Mouse (Mus musculus): ENCODE results near the gene Fam3b. TPM values are rescaled to one million over a fixed set of nuclear protein-coding genes. Genes with fewer than 3 reads are reported as not detected.

Gene Fam3b
- polyA plus RNA-seq, 1 experiment from 2014 or later: not detected

DNA sequence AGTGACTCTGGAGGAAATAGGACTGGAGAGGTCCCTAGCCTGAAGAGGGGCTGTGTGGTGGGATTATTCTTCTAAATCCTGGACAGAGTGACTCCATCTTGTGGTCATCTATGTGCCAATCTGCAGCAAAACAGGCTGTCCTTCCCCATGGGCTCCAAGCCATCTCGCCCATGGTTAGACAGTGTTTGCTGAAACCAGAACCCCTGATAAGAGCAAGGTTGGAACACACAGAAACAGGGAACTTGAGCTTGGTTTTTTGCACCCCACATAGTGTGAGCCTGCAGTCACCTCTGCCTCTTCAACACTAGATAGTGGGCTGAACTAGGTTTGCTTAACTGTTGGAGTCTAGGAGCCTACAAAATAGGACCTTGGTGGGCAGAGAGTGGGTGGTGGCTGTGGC lies 38.1 kb downstream of the Fam3b start:
- ATAC-seq (ENCODE audit: low FRiP score): no peak
- WGBS: 88% methylated on average over 1 of the region's 1 CpGs
- no peak overlapping the region for H3K4me2 ChIP-seq

DNA sequence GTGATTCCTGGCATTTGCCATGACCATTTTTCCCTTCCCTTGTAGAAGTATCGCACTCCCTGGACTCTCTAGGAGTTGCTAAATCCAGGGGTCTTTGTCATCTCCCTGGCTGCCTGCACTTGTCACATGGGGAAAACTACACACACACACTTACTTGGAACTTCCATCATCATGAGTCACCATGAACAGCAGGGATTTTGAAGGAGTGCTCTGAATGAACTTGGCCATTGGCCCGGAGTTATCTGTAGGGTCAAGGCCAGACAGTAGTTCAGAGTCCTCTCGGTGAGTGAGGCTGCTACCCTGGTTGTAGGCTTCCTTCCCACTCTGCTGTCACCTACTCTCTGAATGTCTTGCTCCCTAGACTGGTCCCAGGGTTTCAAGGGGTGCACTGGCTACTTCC lies 39.0 kb downstream of the Fam3b start:
- Histone ChIP-seq H3K36me3 (no peaks in the 10 kb centered on the region), H3K4me3 (replicated peaks) (no peak overlapping the region), H3K9ac (replicated peaks) (no peak overlapping the region), H3K4me1 (no peaks in the 10 kb centered on the region), H3K4me2 (no peak overlapping the region), H3K9me3 (replicated peaks) (no peaks in the 10 kb centered on the region), H3K27me3 (replicated peaks) (no peaks in the 10 kb centered on the region), H3K27ac (replicated peaks) (no peak overlapping the region)
- no peak for ATAC-seq (ENCODE audit: low FRiP score)
- 93% methylated on average over 3 of the region's 3 CpGs for WGBS

More for the DNA sequence above, 38.1 kb downstream of the Fam3b start:
- Histone ChIP-seq H3K9ac (replicated peaks) (no peak overlapping the region), H3K27ac (replicated peaks) (no peak overlapping the region), H3K4me3 (replicated peaks) (no peak overlapping the region), H3K9me3 (replicated peaks) (no peaks in the 10 kb centered on the region), H3K27me3 (replicated peaks) (no peaks in the 10 kb centered on the region), H3K36me3 (no peaks in the 10 kb centered on the region), H3K4me1 (no peaks in the 10 kb centered on the region)

DNA sequence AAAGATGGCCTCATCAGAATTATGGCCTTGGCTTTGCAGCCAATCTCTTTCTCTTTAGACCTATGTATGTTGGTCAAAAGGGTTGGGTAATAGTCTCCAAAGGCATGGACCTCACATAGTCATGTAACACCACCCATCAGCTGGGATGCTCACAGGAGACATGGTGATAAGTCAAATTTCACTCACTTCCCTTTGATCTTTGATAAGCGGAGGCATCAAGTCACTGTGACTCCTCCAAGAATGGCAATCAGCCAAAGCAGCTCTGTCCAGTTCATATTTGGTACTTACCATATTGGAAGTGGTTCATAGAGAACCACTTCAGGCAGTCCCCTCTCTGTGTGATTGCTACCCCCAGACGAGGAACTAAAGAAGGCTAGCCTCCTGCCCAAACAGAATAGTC lies 39.9 kb downstream of the Fam3b start:
- H3K4me2 ChIP-seq: no peak overlapping the region
- no peak overlapping the region for H3K27ac ChIP-seq (replicated peaks)
- no peaks in the 10 kb centered on the region for H3K27me3 ChIP-seq (replicated peaks)
- H3K4me1 ChIP-seq: no peaks in the 10 kb centered on the region
- WGBS: 84% methylated on average over 2 of the region's 2 CpGs
- H3K9me3 ChIP-seq (replicated peaks): no peaks in the 10 kb centered on the region
- no peaks in the 10 kb centered on the region for H3K36me3 ChIP-seq
- H3K9ac ChIP-seq (replicated peaks): no peak overlapping the region
- ATAC-seq (ENCODE audit: low FRiP score): no peak
- H3K4me3 ChIP-seq (replicated peaks): no peak overlapping the region

DNA sequence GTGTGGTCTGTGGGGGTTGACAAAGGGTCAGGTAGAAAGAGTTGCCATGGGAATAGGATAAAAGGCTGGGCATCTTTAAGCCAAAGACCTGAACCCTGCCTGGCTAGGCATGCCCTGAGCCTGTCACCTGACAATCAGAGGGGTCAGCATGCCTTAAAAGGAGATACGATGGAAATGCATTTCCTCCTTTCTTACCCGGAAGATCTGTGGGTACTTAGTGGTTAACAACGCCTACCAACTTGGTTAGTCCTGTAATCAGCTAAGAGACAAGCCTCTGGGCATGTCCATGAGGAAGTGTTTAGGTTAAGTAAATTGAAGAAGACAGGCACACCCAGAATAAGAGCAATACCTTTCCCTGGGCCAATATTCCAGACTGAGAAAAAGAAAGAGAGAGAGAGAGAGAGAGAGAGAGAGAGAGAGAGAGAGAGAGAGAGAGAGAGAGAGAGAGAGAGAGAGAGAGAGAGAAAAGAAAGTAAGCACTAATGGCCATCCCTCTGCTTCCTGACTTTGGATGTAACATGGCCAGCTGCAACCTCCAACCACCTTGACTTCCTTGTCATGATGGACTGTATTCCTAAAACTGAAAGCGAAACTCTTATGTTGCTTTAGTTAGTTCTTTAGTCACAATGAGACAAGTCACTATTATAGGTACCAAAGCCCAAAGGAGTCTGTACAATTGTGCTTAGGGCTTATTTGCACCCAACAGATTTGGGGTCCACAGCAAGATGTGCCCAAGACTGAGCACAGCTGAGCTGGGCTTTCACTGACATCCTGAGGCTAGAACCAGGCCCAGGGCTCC lies 46.4 kb downstream of the Fam3b start:
- Histone ChIP-seq H3K9me3 (replicated peaks) (no peaks in the 10 kb centered on the region), H3K27me3 (replicated peaks) (no peaks in the 10 kb centered on the region), H3K9ac (replicated peaks) (no peak overlapping the region), H3K4me2 (no peak overlapping the region), H3K4me1 (no peaks in the 10 kb centered on the region), H3K27ac (replicated peaks) (no peak overlapping the region), H3K36me3 (no peaks in the 10 kb centered on the region), H3K4me3 (replicated peaks) (no peak overlapping the region)
- WGBS: 87% methylated on average over 4 of the region's 4 CpGs
- ATAC-seq (ENCODE audit: low FRiP score): no peak

GRCm38 (mm10) chr16:97467472-97467871 lies 47.1 kb downstream of the Fam3b start:
- Histone ChIP-seq H3K4me2 (no peak overlapping the region), H3K27ac (replicated peaks) (no peak overlapping the region), H3K9me3 (replicated peaks) (no peaks in the 10 kb centered on the region), H3K27me3 (replicated peaks) (no peaks in the 10 kb centered on the region), H3K9ac (replicated peaks) (no peak overlapping the region), H3K4me3 (replicated peaks) (no peak overlapping the region), H3K36me3 (no peaks in the 10 kb centered on the region), H3K4me1 (0 out of 2 replicates have a peak, but pooled peaks cover 3% of the 10 kb centered on the region)
- ATAC-seq (ENCODE audit: low FRiP score): no peak
- 86% methylated on average over 3 of the region's 3 CpGs for WGBS

GRCm38 (mm10) chr16:97466182-97466957 lies 48.2 kb downstream of the Fam3b start:
- H3K4me2 ChIP-seq: no peak overlapping the region
- H3K36me3 ChIP-seq: no peaks in the 10 kb centered on the region
- H3K9ac ChIP-seq (replicated peaks): no peak overlapping the region
- no peaks in the 10 kb centered on the region for H3K27me3 ChIP-seq (replicated peaks)
- no peak overlapping the region for H3K27ac ChIP-seq (replicated peaks)
- no peak overlapping the region for H3K4me3 ChIP-seq (replicated peaks)
- no peak for ATAC-seq (ENCODE audit: low FRiP score)
- WGBS: 61% methylated on average over 4 of the region's 4 CpGs
- H3K9me3 ChIP-seq (replicated peaks): no peaks in the 10 kb centered on the region
- H3K4me1 ChIP-seq: 0 out of 2 replicates have a peak, but pooled peaks cover 3% of the 10 kb centered on the region

GRCm38 (mm10) chr16:97462481-97463181 lies 52.0 kb downstream of the Fam3b start, which contains the start of gene Mx1:
Mx1 (minus strand) TSS chr16:97462907.
- no peaks in the 10 kb centered on the region for H3K36me3 ChIP-seq
- 0 out of 2 replicates have a peak, but pooled peaks cover 3% of the 10 kb centered on the region for H3K4me1 ChIP-seq
- ATAC-seq (ENCODE audit: low FRiP score): no peak
- no peaks in the 10 kb centered on the region for H3K27me3 ChIP-seq (replicated peaks)
- WGBS: 25% methylated on average over 4 of the region's 4 CpGs
- no peak within 1 kb of the TSS for H3K27ac ChIP-seq (replicated peaks)
- no peak within 1 kb of the TSS for H3K4me3 ChIP-seq (replicated peaks)
- no peak within 1 kb of the TSS for H3K9ac ChIP-seq (replicated peaks)
- no peak within 1 kb of the TSS for H3K4me2 ChIP-seq
- no peaks in the 10 kb centered on the region for H3K9me3 ChIP-seq (replicated peaks)

GRCm38 (mm10) chr16:97461271-97461670 lies 53.3 kb downstream of the Fam3b start:
- WGBS: 77% methylated on average over 2 of the region's 2 CpGs
- Histone ChIP-seq H3K36me3 (no peaks in the 10 kb centered on the region), H3K4me1 (0 out of 2 replicates have a peak, but pooled peaks cover 3% of the 10 kb centered on the region), H3K27ac (replicated peaks) (no peak overlapping the region), H3K9ac (replicated peaks) (no peak overlapping the region), H3K27me3 (replicated peaks) (no peaks in the 10 kb centered on the region), H3K4me3 (replicated peaks) (no peak overlapping the region), H3K4me2 (no peak overlapping the region), H3K9me3 (replicated peaks) (no peaks in the 10 kb centered on the region)
- no peak for ATAC-seq (ENCODE audit: low FRiP score)

DNA sequence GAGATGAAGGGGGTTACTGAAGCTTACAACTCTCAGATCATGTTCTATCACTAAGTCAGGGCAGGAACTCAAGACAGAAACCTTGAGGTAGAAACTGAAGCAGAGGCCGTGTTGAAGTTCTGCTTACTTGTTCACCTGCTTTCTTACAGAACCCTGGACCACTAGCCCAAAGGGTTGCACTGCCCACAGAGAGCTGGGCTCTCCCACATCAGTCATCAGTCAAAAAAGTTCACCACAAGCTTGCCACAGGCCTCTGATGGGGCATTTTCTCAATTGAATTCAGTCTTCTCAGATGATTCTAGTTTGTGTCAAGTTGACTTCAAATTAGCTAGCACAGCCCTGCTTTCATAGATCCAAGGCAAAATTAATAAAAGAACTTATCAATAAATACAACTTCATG lies 54.8 kb downstream of the Fam3b start:
- H3K4me2 ChIP-seq: no peak overlapping the region
- no peaks in the 10 kb centered on the region for H3K9me3 ChIP-seq (replicated peaks)
- no peak for ATAC-seq (ENCODE audit: low FRiP score)
- no peaks in the 10 kb centered on the region for H3K36me3 ChIP-seq
- 85% methylated on average over 1 of the region's 1 CpGs for WGBS
- no peaks in the 10 kb centered on the region for H3K27me3 ChIP-seq (replicated peaks)
- no peak overlapping the region for H3K9ac ChIP-seq (replicated peaks)
- H3K27ac ChIP-seq (replicated peaks): no peak overlapping the region
- H3K4me3 ChIP-seq (replicated peaks): no peak overlapping the region
- 0 out of 2 replicates have a peak, but pooled peaks cover 3% of the 10 kb centered on the region for H3K4me1 ChIP-seq

DNA sequence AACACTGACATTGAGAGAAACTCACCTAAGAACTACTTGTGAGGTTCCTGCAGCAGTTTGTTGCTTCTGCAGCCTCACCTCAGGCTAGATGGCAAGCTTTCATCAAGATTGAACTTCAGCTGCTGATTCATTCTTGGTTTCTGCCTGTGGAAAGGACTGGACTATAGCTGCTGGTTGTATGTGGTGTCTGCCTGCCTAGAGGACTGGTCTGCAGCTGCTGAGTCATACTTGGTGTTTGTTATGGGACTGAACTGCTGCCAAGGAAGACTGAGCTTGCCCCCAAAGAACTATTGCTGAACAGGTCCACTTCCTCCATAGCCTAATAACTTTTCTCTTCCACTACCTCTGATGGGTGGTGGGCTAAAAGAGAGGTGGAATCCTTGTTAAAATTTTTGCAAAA lies 67.2 kb downstream of the Fam3b start:
- Histone ChIP-seq H3K4me2 (no peak overlapping the region), H3K27ac (replicated peaks) (no peak overlapping the region), H3K36me3 (no peaks in the 10 kb centered on the region), H3K9me3 (replicated peaks) (no peaks in the 10 kb centered on the region), H3K27me3 (replicated peaks) (no peaks in the 10 kb centered on the region), H3K4me1 (no peaks in the 10 kb centered on the region), H3K9ac (replicated peaks) (no peak overlapping the region), H3K4me3 (replicated peaks) (no peak overlapping the region)
- ATAC-seq (ENCODE audit: low FRiP score): no peak

- 53% methylated on average over 14 of the region's 14 CpGs for WGBS
- no peak for ATAC-seq (ENCODE audit: low FRiP score)
Observed at GRCm38 (mm10) chr16:97443670-97444263, 70.8 kb downstream of the Fam3b start.

More at GRCm38 (mm10) chr16:97443670-97444263, 70.8 kb downstream of the Fam3b start:
- Histone ChIP-seq H3K27ac (replicated peaks) (no peak overlapping the region), H3K27me3 (replicated peaks) (no peaks in the 10 kb centered on the region), H3K4me2 (no peak overlapping the region), H3K9ac (replicated peaks) (no peak overlapping the region), H3K36me3 (no peaks in the 10 kb centered on the region), H3K9me3 (replicated peaks) (no peaks in the 10 kb centered on the region), H3K4me1 (no peaks in the 10 kb centered on the region), H3K4me3 (replicated peaks) (no peak overlapping the region)

Data from neural tube, embryonic 15.5 days (tissue).